Mouse (Mus musculus): ENCODE results near the gene Zfp354b. TPM values are rescaled to one million over a fixed set of nuclear protein-coding genes. Genes with fewer than 3 reads are reported as not detected.

Zfp354b gene
- polyA plus RNA-seq, 1 experiment from 2014 or later: 1.1 TPM

- WGBS: 33% methylated on average over 8 of the region's 8 CpGs
- peak; percentile 8 for DNase-seq
- H3K27me3 ChIP-seq (ENCODE audit: insufficient read depth, low read length): no peaks in the 10 kb centered on the region
These were observed 45.1 kb downstream of the Zfp354b start for GRCm38 (mm10) chr11:50886231-50886932.

GRCm38 (mm10) chr11:50883756-50884155, 47.7 kb downstream of the Zfp354b start:
- ATAC-seq (ENCODE audit: insufficient read depth) (no peak), DNase-seq (no peak)

More at GRCm38 (mm10) chr11:50886231-50886932, 45.1 kb downstream of the Zfp354b start:
- no peak overlapping the region for H3K27ac ChIP-seq (ENCODE audit: low read depth)
- H3K4me1 ChIP-seq (ENCODE audit: insufficient read depth): no peaks in the 10 kb centered on the region
- 0 out of 2 replicates have a peak, but pooled peaks cover 9% of the 10 kb centered on the region for H3K36me3 ChIP-seq (ENCODE audit: insufficient read depth)
- peak overlapping the region; percentile 78 for H3K4me2 ChIP-seq
- H3K9me3 ChIP-seq (ENCODE audit: low read depth, low read length): no peaks in the 10 kb centered on the region
- 0 out of 2 replicates have a peak, but pooled peaks have one; percentile 1 for ATAC-seq (ENCODE audit: insufficient read depth)
- H3K9ac ChIP-seq: peak overlapping the region; percentile 57
- H3K4me3 ChIP-seq (ENCODE audit: low read depth, low read length): peak overlapping the region; percentile 50
- TF ChIP-seq CTCF (IDR thresholded peaks at IDR 0.05; ENCODE audit: low read depth): no peak

GRCm38 (mm10) chr11:50878641-50879040, 52.8 kb downstream of the Zfp354b start:
- no peak for DNase-seq
- Histone ChIP-seq H3K4me1 (ENCODE audit: insufficient read depth) (no peaks in the 10 kb centered on the region), H3K36me3 (ENCODE audit: insufficient read depth) (peaks cover 46% of the 10 kb centered on the region), H3K4me3 (ENCODE audit: low read depth, low read length) (no peak overlapping the region), H3K27ac (ENCODE audit: low read depth) (no peak overlapping the region), H3K9me3 (ENCODE audit: low read depth, low read length) (peaks cover 11% of the 10 kb centered on the region; the same call in 1 of the 2 replicates), H3K9ac (no peak overlapping the region), H3K27me3 (ENCODE audit: insufficient read depth, low read length) (no peaks in the 10 kb centered on the region), H3K4me2 (no peak overlapping the region)
- 93% methylated on average over 3 of the region's 3 CpGs for WGBS
- TF ChIP-seq CTCF (IDR thresholded peaks at IDR 0.05; ENCODE audit: low read depth): no peak
- ATAC-seq (ENCODE audit: insufficient read depth): no peak

More at GRCm38 (mm10) chr11:50883756-50884155, 47.7 kb downstream of the Zfp354b start:
- peaks cover 25% of the 10 kb centered on the region; the same call in 1 of the 2 replicates for H3K36me3 ChIP-seq (ENCODE audit: insufficient read depth)
- TF ChIP-seq CTCF (IDR thresholded peaks at IDR 0.05; ENCODE audit: low read depth): peak; percentile 35; the same call in 1 of the 2 replicates
- H3K9ac ChIP-seq: no peak overlapping the region
- 73% methylated on average over 3 of the region's 3 CpGs for WGBS
- no peaks in the 10 kb centered on the region for H3K4me1 ChIP-seq (ENCODE audit: insufficient read depth)
- H3K27me3 ChIP-seq (ENCODE audit: insufficient read depth, low read length): no peaks in the 10 kb centered on the region
- H3K27ac ChIP-seq (ENCODE audit: low read depth): no peak overlapping the region
- H3K9me3 ChIP-seq (ENCODE audit: low read depth, low read length): no peaks in the 10 kb centered on the region
- no peak overlapping the region for H3K4me3 ChIP-seq (ENCODE audit: low read depth, low read length)
- H3K4me2 ChIP-seq: no peak overlapping the region

Other genes starting within 250 kb of the Zfp354b start
- gene Zfp354c, start 103.9 kb downstream of the Zfp354b start, polyA plus RNA-seq (2014; fragmentation: Nextera tagmentation; extraction: Ambion mirVana): 34.1 and 34.2 TPM in 2 replicates
- gene Zfp879, start 90.1 kb downstream of the Zfp354b start, polyA plus RNA-seq (2014; fragmentation: Nextera tagmentation; extraction: Ambion mirVana): 0.32 and 0.35 TPM in 2 replicates
- gene Grm6, start 80.9 kb downstream of the Zfp354b start, polyA plus RNA-seq (2014; fragmentation: Nextera tagmentation; extraction: Ambion mirVana): not detected in 2 replicates
- 8.2 and 8.9 TPM in 2 replicates for gene Zfp454, start 44.0 kb downstream of the Zfp354b start, polyA plus RNA-seq (2014; fragmentation: Nextera tagmentation; extraction: Ambion mirVana)
- 13.1 and 14.7 TPM in 2 replicates for gene Zfp2, start 15.5 kb downstream of the Zfp354b start, polyA plus RNA-seq (2014; fragmentation: Nextera tagmentation; extraction: Ambion mirVana)
- gene 4933414I15Rik, start 12.1 kb upstream of the Zfp354b start, polyA plus RNA-seq (2014; fragmentation: Nextera tagmentation; extraction: Ambion mirVana): not detected in 2 replicates
- gene Prop1, start 22.1 kb upstream of the Zfp354b start, polyA plus RNA-seq (2014; fragmentation: Nextera tagmentation; extraction: Ambion mirVana): not detected in 2 replicates
- not detected in 2 replicates for gene Olfr1378, start 34.9 kb upstream of the Zfp354b start, polyA plus RNA-seq (2014; fragmentation: Nextera tagmentation; extraction: Ambion mirVana)
- not detected in 2 replicates for gene Olfr1377, start 50.3 kb upstream of the Zfp354b start, polyA plus RNA-seq (2014; fragmentation: Nextera tagmentation; extraction: Ambion mirVana)
- gene Olfr51, start 72.0 kb upstream of the Zfp354b start, polyA plus RNA-seq (2014; fragmentation: Nextera tagmentation; extraction: Ambion mirVana): not detected in 2 replicates
- not detected in 2 replicates for gene Olfr54, start 82.6 kb upstream of the Zfp354b start, polyA plus RNA-seq (2014; fragmentation: Nextera tagmentation; extraction: Ambion mirVana)
- gene Olfr1375, start 116.5 kb upstream of the Zfp354b start, polyA plus RNA-seq (2014; fragmentation: Nextera tagmentation; extraction: Ambion mirVana): not detected in 2 replicates
- 7.8 and 8.4 TPM in 2 replicates for gene Zfp354a, start 127.6 kb upstream of the Zfp354b start, polyA plus RNA-seq (2014; fragmentation: Nextera tagmentation; extraction: Ambion mirVana)

Measured in lung, embryonic 14.5 days (tissue).